Mouse (Mus musculus) ES-Bruce4 (cell line): ENCODE measurements around the gene BC030867.

ENCODE experiments used
- CTCF ChIP-seq: IDR thresholded peaks from one replicate; pipeline ENCODE4 v1.8.1; 2011; ENCODE audit warnings: low read depth, low read length
- POLR2A ChIP-seq: IDR thresholded peaks from one replicate; pipeline ENCODE4 v1.8.1; 2011; ENCODE audit warnings: low read length; ENCODE audit not compliant: insufficient read depth

DNA sequence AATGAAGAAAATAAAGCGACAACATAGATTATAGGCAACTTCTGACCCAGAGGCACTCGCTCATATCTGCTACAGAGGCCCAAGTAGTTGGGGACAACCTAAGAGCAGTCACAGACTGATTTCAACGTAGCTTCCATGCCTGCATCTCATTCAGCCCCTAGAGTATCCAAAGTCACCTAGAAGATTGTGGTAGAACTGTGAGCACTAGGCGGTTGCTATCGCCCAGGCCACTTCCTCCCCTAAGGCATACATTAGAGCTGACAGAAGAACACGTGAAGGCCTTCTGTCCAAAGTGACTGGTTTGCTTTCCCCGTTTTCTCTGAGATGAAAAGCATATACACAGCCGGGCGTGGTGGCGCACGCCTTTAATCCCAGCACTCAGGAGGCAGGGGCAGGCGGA is 65.6 kb downstream of the BC030867 start:
- TF ChIP-seq CTCF: no peak
- no peak for TF ChIP-seq POLR2A
